Mouse (Mus musculus) heart, adult 2 months (tissue): ENCODE measurements around the gene Gpr183.

Source experiments
- CTCF ChIP-seq: fragments of 200-600 bp; IDR thresholded peaks from 2 replicates; pipeline ENCODE4 v1.8.1; 2022; ENCODE audit warnings: antibody characterized with exemption, mild to moderate bottlenecking, moderate library complexity
- POLR2A ChIP-seq: fragments of 200-500 bp; IDR thresholded peaks from 2 replicates; pipeline ENCODE4 v1.6.1; 2011; ENCODE audit warnings: mild to moderate bottlenecking, low read depth, low read length, control low read depth; ENCODE audit not compliant: insufficient read depth

GRCm38 (mm10) chr14:121986028-121986427 lies 21.0 kb upstream of the Gpr183 start:
- no peak for TF ChIP-seq POLR2A
- TF ChIP-seq CTCF: no peak
